Mouse (Mus musculus) neural tube, embryonic 12.5 days (tissue): Measurements from ENCODE around the gene Inpp5f. TPM values are rescaled to one million over a fixed set of nuclear protein-coding genes. Genes with fewer than 3 reads are reported as not detected.

Source experiments
- polyA plus RNA-seq: library from polyadenylated mRNA; unstranded; fragments of >200 nt; fragmentation: Nextera tagmentation; extraction: Ambion mirVana; gene quantifications from 2 replicates; pipeline ENCODE4 v1.2.1, GENCODE M21; 2016

Gene Inpp5f
- polyA plus RNA-seq, 1 experiment from 2014 or later: 170 TPM

Other genes with a start within 250 kb of the Inpp5f start
- gene Rgs10, start 192.6 kb upstream of the Inpp5f start, polyA plus RNA-seq: 18.6 and 22.7 TPM in 2 replicates
- gene Tial1, start 149.6 kb upstream of the Inpp5f start, polyA plus RNA-seq: 29.4 and 30.9 TPM in 2 replicates
- 4.5 and 4.7 TPM in 2 replicates for gene Bag3, start 87.7 kb upstream of the Inpp5f start, polyA plus RNA-seq
- 61.8 and 66.2 TPM in 2 replicates for gene Mcmbp, start 129.2 kb downstream of the Inpp5f start, polyA plus RNA-seq
- gene Sec23ip, start 133.6 kb downstream of the Inpp5f start, polyA plus RNA-seq: 42.4 and 42.9 TPM in 2 replicates